Mouse (Mus musculus) cortical plate, adult 2 months (tissue): ENCODE data around the gene P3h2.

Experiments
- CTCF ChIP-seq: fragments of 200-500 bp; IDR thresholded peaks from 2 replicates; pipeline ENCODE4 v1.5.1; 2011; ENCODE audit warnings: mild to moderate bottlenecking, control low read depth, low read length; ENCODE audit not compliant: insufficient read depth; ENCODE audit errors: extremely low read depth
- POLR2A ChIP-seq: fragments of 200-500 bp; IDR thresholded peaks from 2 replicates; pipeline ENCODE4 v1.6.1; 2011; ENCODE audit warnings: mild to moderate bottlenecking, low read length, control low read depth; ENCODE audit not compliant: insufficient read depth; ENCODE audit errors: extremely low read depth

DNA sequence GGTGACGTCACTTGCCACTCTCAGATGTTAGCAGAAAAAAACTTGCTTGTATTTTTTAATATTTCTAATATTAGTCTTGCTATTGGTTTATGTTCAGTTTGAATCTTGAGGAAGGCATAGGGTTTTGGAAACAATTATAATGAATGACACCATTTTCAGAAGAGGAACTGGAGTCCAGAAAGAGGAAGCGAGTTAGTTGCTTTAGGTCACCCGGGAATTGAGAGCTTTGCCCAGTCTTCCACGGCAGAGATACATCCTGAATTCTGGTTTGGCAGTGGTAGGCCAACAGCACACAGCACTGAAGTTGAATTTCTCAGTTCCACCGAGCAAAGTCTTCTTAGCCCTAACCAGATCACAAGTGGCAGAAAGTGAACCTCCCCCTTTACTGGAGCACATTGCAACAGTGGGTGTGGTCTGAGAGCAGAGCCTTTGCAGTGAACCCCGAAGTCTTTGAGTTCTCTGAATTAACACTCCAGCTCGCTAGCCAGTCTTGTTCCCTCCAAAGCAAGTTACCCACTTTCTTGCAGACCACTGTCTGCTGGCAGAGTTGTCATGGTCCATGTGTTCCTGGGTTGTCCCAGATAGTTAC is 146.8 kb downstream of the P3h2 start:
- TF ChIP-seq CTCF = no peak
- TF ChIP-seq POLR2A = no peak
